ENCODE assay signal across 25 mouse cellular contexts in genomic region chr16:35169431-35169830, GRCm38 (mm10). TPM values are rescaled to one million over a fixed set of nuclear protein-coding genes. Genes with fewer than 3 reads are reported as not detected.
A peak's percentile ranks its signal among the peaks of the same experiment; 100 is the strongest.
DNase-seq lines count a peak whose midpoint lies in the region; TF ChIP-seq lines count a peak whose summit lies in the region.
"Had no signal": no experiment of that assay in that cellular context is flagged by ENCODE, and none has a peak within 500 bp of the region (broad histone marks: within the 10 kb centered on the region; RNA-seq: fewer than 3 reads in every experiment).

No protein-coding gene starts in this region.

- DNase-seq in gastrocnemius, adult 2 months: peak; percentile 70
- no peak for DNase-seq in gastrocnemius, adult 18-20 months (ENCODE audit: low spot score)
- DNase-seq in kidney, adult 11 months: peak; percentile 14
- no peak for DNase-seq in kidney, postnatal 4 days
- peak; percentile 21 to 53 for DNase-seq in gastrocnemius, adult 8-10 months (ENCODE audit: low spot score in 2 of 2)
- peak; percentile 49 for DNase-seq in skeletal muscle tissue, adult 2 months (ENCODE audit: low read depth, low spot score)
- no peak for DNase-seq in urinary bladder, adult 18-20 months (ENCODE audit: low spot score in 2 of 2)
- DNase-seq: cerebellum, adult 11 months; cerebellum, adult 9-10 months; cerebellum, postnatal 36 days; kidney, adult 18-20 months; kidney, postnatal 25 days; layer of hippocampus, postnatal 36 days; left cerebral cortex, postnatal 4 days; liver, postnatal 0 days; lung, postnatal 36 days; right cerebral cortex, adult 18-20 months; right cerebral cortex, postnatal 4 days; thymus, postnatal 14 days had no signal

- intact Hi-C loops in gastrocnemius, adult 2 months (cut with DNase I): no loop called here

- H3K4me3 ChIP-seq in gastrocnemius, adult 2 months: no peak overlapping the region
- H3K4me3 ChIP-seq: forebrain, embryonic 13.5 days; hindbrain, embryonic 15.5 days; kidney, embryonic 15.5 days; liver, embryonic 12.5 days had no signal

- no peak overlapping the region for H3K27ac ChIP-seq in gastrocnemius, adult 2 months
- H3K27ac ChIP-seq: forebrain, embryonic 13.5 days; hindbrain, embryonic 15.5 days; kidney, embryonic 15.5 days; liver, embryonic 12.5 days had no signal

- no peak for TF ChIP-seq CTCF in gastrocnemius, adult 2 months (IDR thresholded peaks at IDR 0.05)

RNA-seq across cellular contexts. Expression of gene Adcy5, which starts 14.8 kb away (rescaled TPM):
- 1 to 10 TPM; 1.6 to 1.8 TPM for total RNA-seq in gastrocnemius, adult 2 months (2021)
- 1 to 10 TPM; 1.9 TPM for total RNA-seq in gastrocnemius, adult 18-20 months (2021)
- 1 to 10 TPM; 1.2 to 2.9 (median 1.9) TPM for total RNA-seq in gastrocnemius, adult 8-10 months (2022)
- total RNA-seq: hematopoietic stem cell, adult 5-6 weeks; megakaryocyte, adult 5-6 weeks had no signal

Comparison
In these comparisons a context has a peak if more than half of its experiments do, and no peak if none do; other contexts are left out.
1. DNase-seq: peak in gastrocnemius, adult 2 months (single experiment), kidney, adult 11 months (single experiment), gastrocnemius, adult 8-10 months (2 of 2) and skeletal muscle tissue, adult 2 months (single experiment); none in gastrocnemius, adult 18-20 months (single experiment), kidney, postnatal 4 days (0 of 2) and urinary bladder, adult 18-20 months (0 of 2).